Mouse (Mus musculus): ENCODE measurements at regions not wholly inside any gene's neighbourhood (a gene's known extent, or its start where the extent isn't known, plus 50 kb on each side); places are given as distances from the start of the nearest gene placed in this dataset.

DNA sequence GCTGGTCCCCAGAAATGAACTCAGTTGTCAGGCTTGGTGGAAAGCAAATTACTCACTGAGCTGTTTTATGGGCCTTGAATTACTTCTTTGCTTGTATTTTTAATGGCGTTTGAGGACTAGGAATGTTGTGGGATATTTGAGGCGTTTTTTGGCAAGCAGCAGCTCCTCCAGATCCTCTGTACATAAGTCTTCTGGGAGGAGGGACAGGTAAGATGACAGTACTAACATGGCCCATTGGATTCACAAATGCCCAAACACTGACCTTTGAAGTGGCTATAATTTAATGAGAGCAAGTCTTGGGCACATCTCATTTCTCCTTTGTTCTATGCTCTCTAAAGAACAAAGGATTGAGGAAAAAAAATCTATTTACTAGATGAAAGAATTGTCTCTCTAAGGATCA, 286.3 kb downstream of the Gm21750 start:
- ATAC-seq (ENCODE audit: insufficient number of reproducible peaks, low FRiP score, low TSS enrichment): no peak

DNA sequence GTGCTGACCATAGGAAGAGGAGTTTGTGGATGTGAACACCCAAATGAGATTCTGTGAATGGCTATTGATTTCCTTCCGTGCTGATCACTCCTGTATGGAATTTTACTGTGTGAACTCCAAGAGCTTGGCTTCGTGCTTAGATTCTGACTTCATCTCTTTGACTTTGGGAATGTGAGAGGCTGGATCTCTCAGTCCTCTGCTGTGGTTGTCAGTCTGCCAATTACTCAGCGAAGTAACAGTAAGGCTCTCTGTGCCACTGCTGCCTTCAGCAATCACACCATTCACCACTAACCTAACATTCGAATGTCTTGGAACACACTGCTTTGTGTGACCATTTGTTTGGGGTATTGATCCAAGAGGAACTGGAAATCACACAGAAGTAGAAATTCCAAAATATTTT, 291.5 kb downstream of the Gm21750 start:
- no peak for ATAC-seq (ENCODE audit: insufficient number of reproducible peaks, low FRiP score, low TSS enrichment)

GRCm38 (mm10) chr14:73978694-73979093, 317.7 kb downstream of the Gm21750 start:
- ATAC-seq (ENCODE audit: insufficient number of reproducible peaks, low FRiP score, low TSS enrichment): no peak

DNA sequence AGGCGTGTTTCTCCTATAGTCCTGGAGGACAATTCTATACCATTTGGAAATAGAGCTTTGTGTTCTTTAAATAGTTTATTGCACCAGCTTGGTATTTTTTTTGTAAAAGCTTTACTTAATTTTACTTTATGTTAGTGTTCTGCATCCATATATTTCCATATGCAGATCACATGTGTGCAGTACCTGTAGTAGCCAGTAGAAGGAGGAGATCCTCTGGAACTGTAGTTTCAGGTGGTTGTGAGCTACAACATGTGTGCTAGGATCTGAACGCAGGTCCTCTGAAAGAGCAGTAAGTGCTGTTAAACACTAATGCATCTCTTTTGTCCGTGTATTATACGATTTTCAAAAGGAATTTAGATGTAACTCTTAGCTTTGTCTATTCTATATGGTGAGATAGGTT, 335.2 kb downstream of the Gm21750 start:
- ATAC-seq (ENCODE audit: insufficient number of reproducible peaks, low FRiP score, low TSS enrichment): no peak

DNA sequence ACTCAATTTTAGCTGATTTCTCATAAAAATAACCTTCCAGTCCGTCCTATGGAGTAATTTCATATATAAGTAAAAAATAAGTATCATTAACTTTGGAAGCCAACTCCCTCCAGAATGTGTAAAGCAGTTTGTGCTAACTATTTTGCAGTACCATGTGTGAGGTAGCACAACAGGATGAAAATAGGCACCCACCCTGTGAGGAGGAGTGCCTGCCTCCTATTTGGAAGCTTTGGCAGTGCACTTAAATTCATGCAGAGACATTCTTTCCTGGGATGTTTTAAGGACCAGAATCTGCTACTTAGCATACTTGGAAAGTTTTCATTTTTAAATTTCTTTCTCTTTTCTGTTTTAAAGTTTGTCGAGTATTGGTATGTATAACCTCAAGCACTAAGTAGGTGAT, 336.8 kb downstream of the Gm21750 start:
- ATAC-seq (ENCODE audit: insufficient number of reproducible peaks, low FRiP score, low TSS enrichment): no peak

DNA sequence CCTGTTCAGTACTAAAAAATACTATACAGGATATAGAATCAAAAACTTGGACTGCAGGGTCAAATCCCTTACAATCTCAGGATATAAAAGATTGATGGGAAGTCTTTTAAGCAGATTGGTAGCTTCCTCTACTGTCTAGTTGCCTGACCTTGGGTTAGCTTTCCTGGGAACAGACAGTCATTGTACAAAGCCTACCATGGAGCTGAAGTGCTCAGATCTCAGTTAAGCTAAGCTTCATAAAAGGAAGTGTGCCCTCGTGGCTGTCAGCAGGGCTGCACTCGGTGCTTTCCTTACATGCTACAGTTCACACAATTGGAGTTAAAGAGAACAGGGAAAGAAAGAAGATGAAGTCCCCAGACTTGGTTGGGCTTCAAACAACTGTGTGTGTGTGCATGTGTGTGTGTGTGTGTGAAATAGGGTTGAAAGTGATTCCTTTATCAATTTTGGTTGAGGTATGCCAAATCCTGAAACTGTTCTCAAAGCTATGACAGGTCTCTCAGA, 338.4 kb downstream of the Gm21750 start:
- no peak for ATAC-seq (ENCODE audit: insufficient number of reproducible peaks, low FRiP score, low TSS enrichment)

DNA sequence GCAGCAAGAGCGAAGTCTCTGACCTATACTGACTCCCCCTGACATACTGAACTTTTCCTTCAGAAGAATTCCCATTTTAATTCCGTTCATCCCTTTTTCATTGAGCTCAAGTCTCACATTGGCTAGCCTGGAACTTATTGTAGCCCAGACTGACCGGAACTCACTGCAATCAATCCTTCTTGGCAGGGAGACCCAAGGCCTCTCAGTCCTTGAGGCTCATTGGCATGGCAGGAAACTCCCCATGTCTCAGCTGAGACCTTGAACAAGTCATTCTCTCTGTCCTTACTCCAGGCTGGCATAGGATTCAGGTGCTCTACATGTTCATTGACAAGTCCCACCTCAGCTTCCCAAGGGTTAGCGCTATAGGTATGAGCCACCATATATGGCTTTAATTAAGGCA, 345.9 kb downstream of the Gm21750 start:
- no peak for ATAC-seq (ENCODE audit: insufficient number of reproducible peaks, low FRiP score, low TSS enrichment)

DNA sequence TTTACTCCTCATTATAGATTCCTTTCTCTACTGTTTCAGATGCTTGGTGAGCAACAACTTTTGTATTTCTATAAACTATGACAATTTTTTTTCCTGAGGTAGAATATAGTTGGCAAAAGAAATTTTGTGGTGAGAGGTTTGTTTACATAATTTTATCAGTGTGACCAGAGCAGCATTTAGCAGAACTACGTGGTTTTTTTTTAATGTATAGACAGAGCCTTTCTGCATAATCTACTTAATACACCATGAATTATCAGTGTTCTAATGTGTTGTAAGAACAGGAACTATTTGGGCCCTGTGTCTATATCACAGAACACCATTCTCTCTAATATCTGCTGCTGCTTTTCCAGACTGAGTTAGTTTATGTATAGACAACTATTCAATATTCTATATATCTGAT, 350.5 kb downstream of the Gm21750 start:
- no peak for ATAC-seq (ENCODE audit: insufficient number of reproducible peaks, low FRiP score, low TSS enrichment)

DNA sequence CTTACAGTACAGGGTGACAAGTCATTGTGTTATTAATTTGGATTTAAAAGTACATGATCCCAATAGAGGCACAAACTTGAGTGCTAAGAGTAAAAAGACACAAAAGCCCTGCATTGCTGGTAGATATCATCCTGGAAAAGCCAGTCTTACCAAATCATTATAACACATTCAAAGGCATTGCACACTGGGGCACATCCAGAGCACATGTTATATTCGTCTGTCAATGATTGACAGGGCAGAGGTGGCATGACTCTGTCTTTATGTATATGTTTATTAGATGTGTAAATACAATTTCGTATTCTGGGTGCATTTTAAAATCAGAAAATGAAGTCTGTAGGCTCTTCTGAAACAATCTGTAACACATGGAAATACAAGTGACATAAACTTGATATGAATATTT, 358.4 kb downstream of the Gm21750 start:
- no peak for ATAC-seq (ENCODE audit: insufficient number of reproducible peaks, low FRiP score, low TSS enrichment)

DNA sequence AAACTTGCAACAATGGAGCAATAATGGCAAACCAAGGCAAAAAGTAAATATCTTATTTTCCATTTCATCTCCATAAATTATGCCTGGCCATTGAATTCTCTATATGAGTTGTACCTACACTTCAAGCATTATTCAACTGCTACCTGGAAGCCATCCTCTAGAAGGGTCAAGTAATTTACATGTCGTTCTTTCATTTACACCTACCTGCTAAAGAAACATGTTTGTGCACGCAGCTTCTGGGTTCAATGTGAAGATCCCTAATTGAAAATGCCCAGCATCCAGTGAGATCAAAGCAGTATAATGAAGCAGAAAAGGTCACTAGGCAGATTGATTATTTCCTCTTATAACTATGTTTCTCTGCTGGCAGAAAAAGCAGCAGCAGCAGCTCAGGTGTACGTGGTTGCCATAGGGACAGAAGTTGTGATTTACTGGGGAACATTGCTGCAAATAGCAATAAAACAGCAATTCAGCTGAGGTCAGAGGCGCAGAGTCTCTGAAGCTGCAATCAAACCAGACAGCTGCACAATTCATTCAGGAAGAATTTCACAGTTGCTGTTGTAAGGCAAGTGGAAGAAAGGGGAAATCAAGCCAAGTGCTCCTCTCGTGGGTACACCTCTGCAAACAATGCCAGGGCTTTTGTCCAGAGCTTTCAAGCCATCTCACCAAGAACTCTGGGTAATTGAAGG, 386.1 kb downstream of the Gm21750 start:
- no peak for ATAC-seq (ENCODE audit: insufficient number of reproducible peaks, low FRiP score, low TSS enrichment)

GRCm38 (mm10) chr14:74047695-74048280, 386.8 kb downstream of the Gm21750 start:
- no peak for ATAC-seq (ENCODE audit: insufficient number of reproducible peaks, low FRiP score, low TSS enrichment)

GRCm38 (mm10) chr14:74048386-74048785, 387.4 kb downstream of the Gm21750 start:
- ATAC-seq (ENCODE audit: insufficient number of reproducible peaks, low FRiP score, low TSS enrichment): no peak

DNA sequence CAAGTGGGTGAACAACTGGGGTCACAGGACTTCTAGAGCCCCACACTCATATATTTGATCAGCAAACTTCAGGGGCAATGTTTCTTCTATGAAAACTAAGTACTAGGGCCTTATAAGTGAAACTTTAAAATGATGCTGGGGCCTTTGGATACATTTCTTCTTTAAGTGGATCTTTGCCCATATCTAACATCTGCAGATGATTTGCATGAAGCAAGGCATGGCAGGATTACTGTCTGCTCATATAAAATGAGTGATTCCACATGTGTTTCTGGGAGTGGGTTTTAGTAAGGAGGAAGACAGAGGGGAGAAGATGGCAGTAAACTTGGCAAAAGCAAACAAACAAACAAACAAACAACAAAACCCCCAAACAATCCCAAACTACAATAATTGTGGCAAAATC, 405.0 kb downstream of the Gm21750 start:
- no peak for ATAC-seq (ENCODE audit: insufficient number of reproducible peaks, low FRiP score, low TSS enrichment)

DNA sequence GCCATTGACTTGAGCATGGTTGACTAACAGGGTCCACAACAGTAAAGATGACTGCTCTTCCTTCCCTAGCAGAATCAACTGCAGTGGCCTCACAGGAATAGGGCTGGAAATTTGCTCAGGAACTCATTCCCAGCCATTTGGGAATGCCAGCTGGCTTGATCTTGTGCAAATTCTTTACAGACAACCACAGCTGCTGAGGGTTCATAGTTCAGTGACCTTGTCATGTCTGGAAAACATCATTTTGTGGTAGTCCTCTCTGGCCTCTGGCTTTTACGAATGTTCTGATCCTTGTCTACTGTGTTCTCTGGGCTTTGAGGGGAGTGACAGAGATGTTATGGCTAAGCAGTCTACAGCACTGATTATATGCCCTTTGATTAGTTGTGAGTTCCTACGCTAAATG, 432.0 kb downstream of the Gm21750 start:
- no peak for ATAC-seq (ENCODE audit: insufficient number of reproducible peaks, low FRiP score, low TSS enrichment)

DNA sequence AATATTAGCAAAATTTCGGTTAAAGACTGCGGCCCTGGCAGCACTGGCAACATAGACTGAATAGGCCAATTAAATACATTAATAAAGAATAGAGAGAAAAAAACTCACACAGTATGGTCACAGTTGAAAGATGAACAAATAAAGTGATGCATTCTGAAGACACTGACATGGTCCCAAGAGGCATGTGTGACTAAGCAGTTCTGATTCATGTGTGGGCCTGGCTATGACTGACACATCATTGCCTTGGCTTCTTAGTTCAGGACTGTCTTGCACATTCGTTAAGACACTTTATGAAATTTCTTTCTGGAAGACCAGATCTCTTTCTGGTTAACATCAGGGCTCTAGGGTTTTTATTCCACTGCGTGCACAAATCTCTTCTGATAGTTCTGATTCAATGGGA, 438.7 kb downstream of the Gm21750 start:
- no peak for ATAC-seq (ENCODE audit: insufficient number of reproducible peaks, low FRiP score, low TSS enrichment)

DNA sequence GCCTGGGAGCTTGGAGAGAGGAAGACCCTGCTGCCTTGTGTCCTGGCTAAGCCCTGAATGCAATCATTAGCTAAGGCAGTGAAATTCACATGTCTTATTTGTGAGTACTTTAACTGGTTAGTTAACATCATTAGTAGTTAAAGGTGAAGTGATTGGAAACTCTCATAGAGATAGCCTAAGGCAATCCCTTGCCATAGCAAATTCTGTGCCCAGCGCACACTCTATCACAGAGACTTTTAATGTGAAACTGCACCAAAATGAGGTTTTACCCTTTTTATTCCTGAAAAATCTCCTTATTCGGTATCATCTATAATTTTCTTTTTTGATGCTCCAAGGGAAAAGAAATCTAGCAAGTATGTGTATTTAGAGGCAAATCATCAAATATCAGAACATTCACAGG, 451.6 kb downstream of the Gm21750 start:
- no peak for ATAC-seq (ENCODE audit: insufficient number of reproducible peaks, low FRiP score, low TSS enrichment)

GRCm38 (mm10) chr14:74113116-74113515, 452.1 kb downstream of the Gm21750 start:
- no peak for ATAC-seq (ENCODE audit: insufficient number of reproducible peaks, low FRiP score, low TSS enrichment)

DNA sequence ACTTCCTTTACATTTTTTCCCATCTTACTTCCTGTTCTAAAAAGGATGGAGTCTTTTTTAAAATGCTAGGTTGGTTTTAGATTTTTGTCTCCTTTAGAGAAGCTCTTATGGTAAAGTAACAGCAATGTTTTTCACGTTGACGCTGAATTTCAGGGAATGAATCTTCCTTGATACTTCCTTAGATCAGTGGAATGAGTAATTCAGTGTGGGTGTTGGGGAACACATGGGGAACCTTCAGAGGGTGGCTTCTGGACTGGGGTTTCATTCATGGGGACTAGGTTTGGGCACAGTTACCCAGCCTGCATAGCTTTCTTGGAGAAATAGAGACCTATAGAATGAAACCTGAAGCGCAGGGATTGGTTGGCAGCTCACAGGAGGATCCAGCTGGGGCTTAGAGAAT, 452.5 kb downstream of the Gm21750 start:
- no peak for ATAC-seq (ENCODE audit: insufficient number of reproducible peaks, low FRiP score, low TSS enrichment)

DNA sequence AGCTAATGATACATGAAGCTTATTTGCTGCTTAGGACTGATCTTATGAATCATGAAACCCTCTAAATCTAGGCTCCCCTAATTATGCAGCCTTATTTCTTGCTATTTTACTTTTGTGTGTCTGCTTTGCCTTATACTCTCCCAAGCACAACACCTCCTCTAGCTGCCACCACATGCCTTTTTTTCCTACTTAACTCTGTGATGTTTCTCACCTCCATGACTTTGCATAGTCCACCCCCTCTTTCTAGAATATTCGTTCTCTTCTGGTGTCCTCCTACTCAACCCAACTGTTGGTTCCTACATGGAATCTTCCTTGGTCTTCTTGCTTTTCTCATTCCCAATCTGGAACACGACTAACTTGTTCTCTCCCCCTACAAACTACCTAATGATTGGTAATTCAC, 456.7 kb downstream of the Gm21750 start:
- no peak for ATAC-seq (ENCODE audit: insufficient number of reproducible peaks, low FRiP score, low TSS enrichment)

DNA sequence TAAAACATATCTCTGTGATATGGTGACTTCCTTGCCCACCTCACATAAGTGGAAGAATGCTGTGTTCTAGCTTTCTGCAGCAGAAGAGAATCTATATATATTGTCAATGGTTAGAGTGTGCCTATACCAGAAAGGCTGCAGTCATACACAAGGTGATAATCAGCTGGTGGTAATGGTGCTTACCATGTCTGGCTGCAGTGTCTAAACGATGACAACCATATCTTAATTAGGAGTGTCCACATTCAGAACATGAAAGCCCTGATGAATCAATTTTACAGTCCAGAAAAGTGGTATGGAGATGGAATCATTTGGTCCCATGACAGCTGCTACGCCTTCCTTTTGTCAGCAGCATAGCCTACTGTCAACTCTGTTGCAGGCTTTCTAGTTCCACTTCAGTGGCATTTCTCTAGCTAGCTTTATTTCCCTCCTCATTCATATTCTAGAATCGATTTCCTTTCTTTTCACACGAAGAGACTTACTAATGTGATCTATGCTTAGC, 484.2 kb downstream of the Gm21750 start:
- no peak for ATAC-seq (ENCODE audit: insufficient number of reproducible peaks, low FRiP score, low TSS enrichment)

GRCm38 (mm10) chr14:74166221-74166620, 474.4 kb upstream of the Htr2a start:
- no peak for ATAC-seq (ENCODE audit: insufficient number of reproducible peaks, low FRiP score, low TSS enrichment)
